Mouse (Mus musculus): ENCODE measurements around the gene Efs.

Gene Efs

DNA sequence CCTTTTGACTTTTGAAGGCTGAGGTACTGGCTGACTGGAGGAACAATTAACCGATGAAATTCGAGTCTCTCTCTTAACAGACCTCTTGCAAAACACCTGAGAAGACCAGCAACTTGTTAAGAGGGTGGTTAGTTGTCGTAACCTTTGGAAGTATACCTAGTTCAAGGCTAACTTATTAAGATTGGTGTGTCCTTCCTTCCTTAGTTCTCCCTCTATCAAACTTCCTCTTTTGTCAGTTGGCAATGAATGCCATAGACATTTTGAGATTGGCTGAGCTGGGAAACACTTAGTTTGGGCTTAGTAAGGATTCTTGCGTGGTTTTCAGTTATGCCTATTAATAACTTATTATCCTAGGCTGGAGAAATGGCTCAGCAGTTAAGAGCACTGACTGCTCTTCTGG is 57.9 kb downstream of the Efs start:
- no peak for DNase-seq (ENCODE audit: low spot score)

GRCm38 (mm10) chr14:54866936-54867335 is 59.0 kb downstream of the Efs start:
- DNase-seq (ENCODE audit: low spot score) = no peak

All from adipocyte (in vitro differentiated cells).